Mouse (Mus musculus) kidney, embryonic 14.5 days (tissue): ENCODE data around the gene Ctnnd2. TPM values are rescaled to one million over a fixed set of nuclear protein-coding genes. Genes with fewer than 3 reads are reported as not detected.

ENCODE experiments used
- ATAC-seq: fragments of 200-750 bp; cut with Nextera tagmentation; 2 replicates; pipeline ENCODE4 v1.8.0; 2017; ENCODE audit warnings: moderate number of reproducible peaks, mild to moderate bottlenecking, moderate TSS enrichment, moderate library complexity; ENCODE audit not compliant: low FRiP score, low TSS enrichment
- H3K27ac ChIP-seq: fragments of 300-500 bp; sonication (generic); 2 replicates; pipeline ENCODE4 v1.5.1; 2014; ENCODE audit warnings: low read depth, mild to moderate bottlenecking, low read length, moderate library complexity, mixed read lengths
- H3K27me3 ChIP-seq: fragments of 300-500 bp; sonication (generic); 2 replicates; pipeline ENCODE4 v1.6.1; 2014; ENCODE audit warnings: mild to moderate bottlenecking, low read length; ENCODE audit not compliant: control insufficient read depth, insufficient read depth
- H3K36me3 ChIP-seq: fragments of 300-500 bp; sonication (generic); 2 replicates; pipeline ENCODE4 v1.6.1; 2014; ENCODE audit warnings: low read length, mixed read lengths; ENCODE audit not compliant: control insufficient read depth, insufficient read depth
- H3K4me1 ChIP-seq: fragments of 300-500 bp; sonication (generic); 2 replicates; pipeline ENCODE4 v1.6.1; 2014; ENCODE audit warnings: low read length, mixed read lengths; ENCODE audit not compliant: control insufficient read depth, insufficient read depth
- H3K4me2 ChIP-seq: fragments of 300-500 bp; sonication (generic); replicated peaks from 2 replicates; pipeline ENCODE4 v1.6.1; 2014; ENCODE audit warnings: low read depth, mild to moderate bottlenecking, low read length
- H3K4me3 ChIP-seq: fragments of 300-500 bp; sonication (generic); 2 replicates; pipeline ENCODE4 v1.5.1; 2014; ENCODE audit warnings: mild to moderate bottlenecking, low read length
- H3K9ac ChIP-seq: fragments of 300-500 bp; sonication (generic); 2 replicates; pipeline ENCODE4 v1.6.1; 2014; ENCODE audit warnings: low read depth, mild to moderate bottlenecking, low read length, moderate library complexity
- H3K9me3 ChIP-seq: fragments of 300-500 bp; sonication (generic); 2 replicates; pipeline ENCODE4 v1.6.1; 2016; ENCODE audit warnings: low read length; ENCODE audit not compliant: control insufficient read depth
- WGBS: fragments of 180-500 bp; shearing (Covaris S2); extraction: QIAGEN DNeasy Blood & Tissue Kit; methylation state at CpG from one replicate; pipeline ENCODE4 v1.1.7; 2014; 5-methylcytosine and 5-hydroxymethylcytosine counted together
- polyA plus RNA-seq: library from polyadenylated mRNA; unstranded; fragments of >200 nt; fragmentation: Nextera tagmentation; extraction: Ambion mirVana; gene quantifications from 2 replicates; pipeline ENCODE4 v1.2.1, GENCODE M21; 2014

Ctnnd2 gene
- polyA plus RNA-seq, 1 experiment from 2014 or later = 4.6 TPM

DNA sequence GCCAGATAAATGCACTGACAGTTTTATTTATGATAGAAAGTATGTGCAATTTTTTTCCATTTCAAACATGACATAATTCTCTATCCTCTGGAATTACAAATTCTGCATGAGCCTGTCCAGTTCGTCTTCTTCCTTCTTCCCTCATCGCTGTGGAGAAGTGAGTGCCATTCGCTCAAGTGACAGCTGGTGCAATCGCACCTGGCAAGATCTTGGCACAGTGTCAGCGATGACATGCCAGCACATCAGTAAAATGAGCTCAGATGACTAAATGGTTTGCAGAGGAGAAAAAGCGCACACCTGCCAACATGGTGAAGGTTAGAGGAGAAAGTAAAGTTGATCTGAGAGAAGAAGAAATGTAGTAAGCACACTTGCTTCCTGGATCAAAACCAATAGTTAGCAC is 885.9 kb downstream of the Ctnnd2 start:
- Histone ChIP-seq H3K27me3 (no peaks in the 10 kb centered on the region), H3K9me3 (no peaks in the 10 kb centered on the region), H3K27ac (no peak overlapping the region), H3K4me2 (no peak overlapping the region), H3K9ac (no peak overlapping the region), H3K4me3 (no peak overlapping the region), H3K36me3 (no peaks in the 10 kb centered on the region), H3K4me1 (no peaks in the 10 kb centered on the region)
- no peak for ATAC-seq
- WGBS = 88% methylated on average over 6 of the region's 6 CpGs

DNA sequence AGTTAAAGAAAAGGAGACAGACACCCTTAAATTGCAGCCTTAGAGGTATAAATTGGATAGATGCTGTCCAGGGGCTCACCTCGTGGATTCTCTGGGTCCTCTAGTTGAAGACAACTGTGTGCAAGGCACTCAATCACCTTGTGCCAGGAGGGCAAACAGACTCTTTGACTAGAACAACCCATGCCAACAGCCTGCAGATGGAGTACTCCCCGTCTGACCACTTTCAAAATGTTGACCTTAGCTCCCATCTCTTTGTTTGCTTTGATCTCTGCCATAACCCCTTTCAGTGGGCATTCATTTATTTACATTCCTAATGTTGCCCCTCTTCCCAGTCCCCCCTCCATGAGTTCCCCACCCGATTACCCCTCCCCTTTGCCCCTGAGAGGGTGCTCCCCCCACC is 891.3 kb downstream of the Ctnnd2 start:
- ATAC-seq = no peak
- no peak overlapping the region for H3K9ac ChIP-seq
- no peaks in the 10 kb centered on the region for H3K9me3 ChIP-seq
- 61% methylated on average over 3 of the region's 3 CpGs for WGBS
- H3K4me1 ChIP-seq = no peaks in the 10 kb centered on the region
- no peak overlapping the region for H3K4me2 ChIP-seq
- no peak overlapping the region for H3K4me3 ChIP-seq
- no peak overlapping the region for H3K27ac ChIP-seq
- H3K36me3 ChIP-seq = no peaks in the 10 kb centered on the region
- no peaks in the 10 kb centered on the region for H3K27me3 ChIP-seq

DNA sequence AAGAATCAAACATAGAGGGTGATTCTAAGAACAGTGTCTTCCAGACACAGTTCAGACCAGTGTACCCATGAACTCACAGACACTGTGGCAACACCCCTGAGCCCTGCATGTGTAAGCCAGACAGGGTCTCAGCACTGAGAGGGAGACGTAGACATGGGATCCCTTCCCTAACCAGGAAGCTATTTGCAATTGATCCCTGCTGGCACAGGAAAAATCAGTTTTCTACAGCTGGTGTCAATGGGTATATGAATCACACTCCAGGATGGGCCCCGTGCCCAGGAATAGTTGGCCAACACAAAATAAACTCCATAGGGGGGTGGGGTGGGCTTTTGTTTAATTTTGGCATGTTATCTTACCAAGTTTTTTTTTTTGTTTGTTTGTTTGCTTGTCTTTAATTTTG is 895.7 kb downstream of the Ctnnd2 start:
- no peak overlapping the region for H3K4me3 ChIP-seq
- no peaks in the 10 kb centered on the region for H3K36me3 ChIP-seq
- no peaks in the 10 kb centered on the region for H3K9me3 ChIP-seq
- no peaks in the 10 kb centered on the region for H3K4me1 ChIP-seq
- no peak for ATAC-seq
- WGBS = 88% methylated on average over 2 of the region's 2 CpGs
- H3K9ac ChIP-seq = no peak overlapping the region
- no peak overlapping the region for H3K27ac ChIP-seq
- H3K27me3 ChIP-seq = no peaks in the 10 kb centered on the region
- no peak overlapping the region for H3K4me2 ChIP-seq

DNA sequence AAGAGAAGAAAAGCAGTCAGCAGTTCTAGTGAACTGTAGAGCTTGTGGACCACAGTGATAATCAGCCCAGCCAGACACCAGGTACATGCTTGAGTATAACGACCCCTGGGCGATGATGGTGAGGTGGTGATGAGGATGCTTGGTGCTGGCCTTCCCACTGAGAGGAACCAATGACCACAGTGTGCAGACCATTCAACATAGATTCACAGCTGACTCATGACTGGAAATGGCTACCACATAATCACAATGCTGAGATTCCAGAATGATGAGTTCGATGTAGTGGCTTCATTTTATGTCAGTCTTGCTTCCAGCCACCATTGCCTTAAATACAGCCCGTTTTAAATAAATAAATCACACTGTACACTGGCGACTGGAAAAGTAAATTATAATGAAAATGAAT is 897.9 kb downstream of the Ctnnd2 start:
- Histone ChIP-seq H3K27ac (no peak overlapping the region), H3K36me3 (no peaks in the 10 kb centered on the region), H3K4me3 (no peak overlapping the region), H3K9me3 (no peaks in the 10 kb centered on the region), H3K4me1 (no peaks in the 10 kb centered on the region), H3K9ac (no peak overlapping the region), H3K27me3 (no peaks in the 10 kb centered on the region), H3K4me2 (no peak overlapping the region)
- WGBS = 81% methylated on average over 5 of the region's 5 CpGs
- no peak for ATAC-seq
